Mouse (Mus musculus): Measurements from ENCODE around the gene Tmem132a.

DNA sequence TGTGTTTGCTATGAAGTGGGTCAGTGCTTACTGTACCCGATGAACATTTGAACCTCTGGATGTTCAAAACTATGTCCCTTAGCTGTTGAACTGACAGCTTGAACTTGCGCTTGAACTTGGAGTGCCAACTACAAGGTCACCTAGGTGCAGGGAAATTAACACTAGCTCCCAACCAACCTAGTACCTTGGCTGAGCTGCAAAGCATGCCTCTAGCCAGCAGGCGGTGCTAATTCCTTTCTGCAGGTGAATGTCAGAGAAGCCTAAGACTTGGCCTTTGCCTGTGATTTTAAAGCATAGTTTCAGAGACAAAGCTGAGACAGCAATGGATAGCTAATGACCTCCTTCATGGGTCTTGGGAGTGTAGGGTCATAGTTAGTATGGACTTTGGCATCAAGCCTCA, 38.2 kb upstream of the Tmem132a start:
- TF ChIP-seq POLR2A (IDR thresholded peaks at IDR 0.05; ENCODE audit: low read depth, low read length) (no peak), CTCF (IDR thresholded peaks at IDR 0.05; ENCODE audit: extremely low read depth, insufficient read depth, insufficient read length, insufficient replicate concordance) (peak; percentile 64; the same call in 1 of the 2 replicates)
